Mouse (Mus musculus): ENCODE measurements around the gene Hoxd4. TPM values are rescaled to one million over a fixed set of nuclear protein-coding genes. Genes with fewer than 3 reads are reported as not detected.

Gene Hoxd4
- polyA plus RNA-seq, 1 experiment = 2.9 TPM

- TF ChIP-seq POLR2A (IDR thresholded peaks at IDR 0.05; ENCODE audit: borderline replicate concordance, control insufficient read depth, low read depth, low read length) (no peak), CTCF (IDR thresholded peaks at IDR 0.05; ENCODE audit: control insufficient read depth, insufficient read depth, low read length) (no peak)
- no peak within 1 kb of the TSS for H3K4me3 ChIP-seq (replicated peaks; ENCODE audit: control insufficient read depth, low read depth, low read length)
- H3K27ac ChIP-seq (ENCODE audit: control insufficient read depth, insufficient read depth, low read depth, low read length, poor library complexity) = no peak within 1 kb of the TSS; the same call in 1 of the 2 replicates
- no peaks in the 10 kb centered on the region for H3K4me1 ChIP-seq (ENCODE audit: control insufficient read depth, insufficient read depth, low read length)
- 3% methylated on average over 54 of the region's 61 CpGs for WGBS
These were observed 51.0 kb downstream of the Hoxd4 start, which contains the start of gene Hoxd1 for GRCm38 (mm10) chr2:74762522-74763244. Gene Hoxd1, plus strand, starts transcription at chr2:74762980.

- TF ChIP-seq CTCF (IDR thresholded peaks at IDR 0.05; ENCODE audit: control insufficient read depth, insufficient read depth, low read length) (no peak), POLR2A (IDR thresholded peaks at IDR 0.05; ENCODE audit: borderline replicate concordance, control insufficient read depth, low read depth, low read length) (no peak)
- Histone ChIP-seq H3K4me3 (replicated peaks; ENCODE audit: control insufficient read depth, low read depth, low read length) (no peak overlapping the region), H3K4me1 (ENCODE audit: control insufficient read depth, insufficient read depth, low read length) (no peaks in the 10 kb centered on the region), H3K27ac (ENCODE audit: control insufficient read depth, insufficient read depth, low read depth, low read length, poor library complexity) (no peak overlapping the region)
- 5% methylated on average over 53 of the region's 53 CpGs for WGBS
These were observed 51.6 kb downstream of the Hoxd4 start for GRCm38 (mm10) chr2:74763245-74763735.

- WGBS = 51% methylated on average over 10 of the region's 10 CpGs
These were observed 52.2 kb downstream of the Hoxd4 start for GRCm38 (mm10) chr2:74763976-74764375.

DNA sequence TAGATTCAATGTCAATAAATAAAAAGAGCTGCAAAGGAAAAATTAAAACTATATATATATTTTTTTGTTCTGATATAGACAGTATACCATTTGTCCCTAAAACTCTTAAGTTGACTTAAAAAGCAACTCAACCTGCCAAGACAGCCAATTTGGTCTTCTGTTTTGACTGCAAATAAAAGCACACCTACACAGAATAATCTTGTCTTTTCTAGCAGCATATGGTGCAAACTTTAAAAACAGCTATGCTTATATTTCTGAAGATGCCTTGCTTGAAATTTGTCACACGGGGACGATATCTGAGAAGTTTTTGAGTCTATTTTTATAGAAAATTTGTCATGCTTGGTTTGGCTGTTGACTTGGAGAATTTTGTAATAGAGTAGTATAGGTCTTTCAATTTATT is 62.6 kb downstream of the Hoxd4 start:
- TF ChIP-seq POLR2A (IDR thresholded peaks at IDR 0.05; ENCODE audit: borderline replicate concordance, control insufficient read depth, low read depth, low read length) = no peak
- TF ChIP-seq CTCF (IDR thresholded peaks at IDR 0.05; ENCODE audit: control insufficient read depth, insufficient read depth, low read length) = no peak
- H3K27ac ChIP-seq (ENCODE audit: control insufficient read depth, insufficient read depth, low read depth, low read length, poor library complexity) = no peak overlapping the region
- H3K4me3 ChIP-seq (replicated peaks; ENCODE audit: control insufficient read depth, low read depth, low read length) = no peak overlapping the region
- H3K4me1 ChIP-seq (ENCODE audit: control insufficient read depth, insufficient read depth, low read length) = no peaks in the 10 kb centered on the region
- 87% methylated on average over 2 of the region's 2 CpGs for WGBS

More at GRCm38 (mm10) chr2:74763976-74764375, 52.2 kb downstream of the Hoxd4 start:
- Histone ChIP-seq H3K4me1 (ENCODE audit: control insufficient read depth, insufficient read depth, low read length) (no peaks in the 10 kb centered on the region), H3K4me3 (replicated peaks; ENCODE audit: control insufficient read depth, low read depth, low read length) (no peak overlapping the region), H3K27ac (ENCODE audit: control insufficient read depth, insufficient read depth, low read depth, low read length, poor library complexity) (no peak overlapping the region)
- TF ChIP-seq POLR2A (IDR thresholded peaks at IDR 0.05; ENCODE audit: borderline replicate concordance, control insufficient read depth, low read depth, low read length) (no peak), CTCF (IDR thresholded peaks at IDR 0.05; ENCODE audit: control insufficient read depth, insufficient read depth, low read length) (no peak)

GRCm38 (mm10) chr2:74777536-74778275 is 66.0 kb downstream of the Hoxd4 start:
- Histone ChIP-seq H3K4me3 (replicated peaks; ENCODE audit: control insufficient read depth, low read depth, low read length) (no peak overlapping the region), H3K27ac (ENCODE audit: control insufficient read depth, insufficient read depth, low read depth, low read length, poor library complexity) (no peak overlapping the region), H3K4me1 (ENCODE audit: control insufficient read depth, insufficient read depth, low read length) (no peaks in the 10 kb centered on the region)
- WGBS = 74% methylated on average over 13 of the region's 13 CpGs
- TF ChIP-seq POLR2A (IDR thresholded peaks at IDR 0.05; ENCODE audit: borderline replicate concordance, control insufficient read depth, low read depth, low read length) (no peak), CTCF (IDR thresholded peaks at IDR 0.05; ENCODE audit: control insufficient read depth, insufficient read depth, low read length) (no peak)

Other genes with a start within 250 kb of the Hoxd4 start
- 8.4 and 14.2 TPM in 2 replicates for gene Lnpk, start 132.5 kb upstream of the Hoxd4 start, polyA plus RNA-seq (2011; ENCODE audit: insufficient read depth, insufficient read length, low replicate concordance, missing spikeins)
- not detected in 2 replicates for gene Evx2, start 52.4 kb upstream of the Hoxd4 start, polyA plus RNA-seq (2011; ENCODE audit: insufficient read depth, insufficient read length, low replicate concordance, missing spikeins)
- gene Hoxd13, start 43.6 kb upstream of the Hoxd4 start, polyA plus RNA-seq (2011; ENCODE audit: insufficient read depth, insufficient read length, low replicate concordance, missing spikeins) = 1.2 TPM in 1 of 2 replicates, not detected in the other
- not detected in 2 replicates for gene Hoxd12, start 36.9 kb upstream of the Hoxd4 start, polyA plus RNA-seq (2011; ENCODE audit: insufficient read depth, insufficient read length, low replicate concordance, missing spikeins)
- 0.60 TPM in 1 of 2 replicates, not detected in the other for gene Hoxd11, start 32.4 kb upstream of the Hoxd4 start, polyA plus RNA-seq (2011; ENCODE audit: insufficient read depth, insufficient read length, low replicate concordance, missing spikeins)
- not detected in 2 replicates for gene Hoxd10, start 20.0 kb upstream of the Hoxd4 start, polyA plus RNA-seq (2011; ENCODE audit: insufficient read depth, insufficient read length, low replicate concordance, missing spikeins)
- gene Hoxd9, start 14.2 kb upstream of the Hoxd4 start, polyA plus RNA-seq (2011; ENCODE audit: insufficient read depth, insufficient read length, low replicate concordance, missing spikeins) = not detected in 2 replicates
- gene Hoxd8, start 7.3 kb upstream of the Hoxd4 start, polyA plus RNA-seq (2011; ENCODE audit: insufficient read depth, insufficient read length, low replicate concordance, missing spikeins) = 1.1 and 1.4 TPM in 2 replicates
- not detected in 2 replicates for gene Hoxd3, start within 50 bp of the Hoxd4 start, polyA plus RNA-seq (2011; ENCODE audit: insufficient read depth, insufficient read length, low replicate concordance, missing spikeins)
- not detected in 2 replicates for gene Gm28230, start 14.8 kb downstream of the Hoxd4 start, polyA plus RNA-seq (2011; ENCODE audit: insufficient read depth, insufficient read length, low replicate concordance, missing spikeins)
- not detected in 2 replicates for gene Hoxd1, start 51.1 kb downstream of the Hoxd4 start, polyA plus RNA-seq (2011; ENCODE audit: insufficient read depth, insufficient read length, low replicate concordance, missing spikeins)
- gene Mtx2, start 113.9 kb downstream of the Hoxd4 start, polyA plus RNA-seq (2011; ENCODE audit: insufficient read depth, insufficient read length, low replicate concordance, missing spikeins) = 18.7 and 26.7 TPM in 2 replicates